Mouse (Mus musculus): ENCODE results near the gene Nfkb1. TPM values are rescaled to one million over a fixed set of nuclear protein-coding genes. Genes with fewer than 3 reads are reported as not detected.
A peak's percentile ranks its signal among the peaks of the same experiment; 100 is the strongest.

Gene Nfkb1
- polyA plus RNA-seq (2012; rRNA removed): 48.6 and 50.3 TPM in 2 replicates

DNA sequence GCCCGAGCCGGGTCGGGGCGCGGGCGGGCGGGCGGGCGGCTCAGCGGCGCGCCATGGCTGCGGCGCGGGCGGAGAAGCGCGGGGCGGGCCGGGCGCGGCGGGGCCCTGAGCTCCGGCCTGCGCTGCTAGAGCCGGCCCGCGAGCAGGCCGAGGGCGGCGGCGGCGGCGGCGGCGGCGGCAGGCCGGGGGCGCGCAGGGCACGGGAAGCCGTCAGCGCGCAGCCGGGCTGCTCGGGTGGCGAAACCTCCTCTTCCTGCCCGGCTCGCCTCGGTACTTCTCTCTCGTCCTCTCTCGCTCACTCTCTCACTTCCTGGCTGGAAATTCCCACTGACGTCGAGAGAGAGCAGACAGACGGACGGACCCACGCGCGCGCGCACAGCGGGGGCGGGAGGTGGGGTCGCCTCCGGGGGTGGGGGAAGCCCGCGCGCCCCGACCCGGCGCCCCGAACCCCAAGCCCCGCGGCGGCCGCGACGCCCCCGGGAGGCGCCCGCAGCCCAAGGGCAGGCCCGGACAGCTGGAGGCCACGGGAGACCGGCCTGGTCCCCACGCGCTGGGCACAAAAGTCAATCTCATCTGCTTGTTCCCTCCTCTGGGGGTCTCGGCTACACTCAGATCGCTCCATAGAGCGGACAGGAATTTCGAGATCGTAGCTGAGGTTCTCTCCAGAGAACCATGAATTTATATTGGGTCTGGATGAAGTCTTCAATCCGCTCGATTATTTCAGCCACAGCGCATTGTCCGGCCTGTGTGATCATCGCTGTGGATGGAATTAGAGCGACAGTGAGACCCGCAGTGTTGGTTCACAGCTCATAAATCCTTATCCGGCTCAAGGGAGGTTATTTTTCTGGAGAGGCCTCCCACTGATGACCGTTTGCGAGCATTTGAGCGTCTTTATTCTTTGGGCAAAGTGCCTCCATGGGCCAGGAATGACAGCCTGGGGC, at the start of gene Nfkb1:
Gene Nfkb1 (minus strand): TSS at position 357 of the 941 bp plus-strand sequence.
- peak; percentile 58 for DNase-seq (ENCODE audit: low spot score)

DNA sequence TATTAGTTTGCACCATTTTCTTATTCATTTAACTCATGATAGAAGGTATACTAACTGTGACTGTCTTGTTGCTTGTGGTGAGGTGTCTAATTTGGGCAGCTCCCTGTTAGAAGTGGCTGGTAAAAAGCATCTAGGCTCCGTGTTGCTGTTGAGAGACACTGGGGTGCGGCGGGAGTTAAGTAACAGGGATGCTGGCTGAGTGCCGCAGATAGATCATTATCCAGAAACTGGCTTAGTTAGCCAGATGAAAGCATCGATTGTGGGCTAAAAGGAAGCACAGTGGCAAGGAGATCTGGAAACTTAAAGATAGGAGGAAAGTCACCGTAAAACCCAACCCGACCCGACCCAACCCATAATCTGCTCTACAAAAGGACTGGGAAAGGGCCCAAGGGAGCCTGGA, 49.4 kb upstream of the Nfkb1 start:
- no peak for DNase-seq (ENCODE audit: low spot score)

DNA sequence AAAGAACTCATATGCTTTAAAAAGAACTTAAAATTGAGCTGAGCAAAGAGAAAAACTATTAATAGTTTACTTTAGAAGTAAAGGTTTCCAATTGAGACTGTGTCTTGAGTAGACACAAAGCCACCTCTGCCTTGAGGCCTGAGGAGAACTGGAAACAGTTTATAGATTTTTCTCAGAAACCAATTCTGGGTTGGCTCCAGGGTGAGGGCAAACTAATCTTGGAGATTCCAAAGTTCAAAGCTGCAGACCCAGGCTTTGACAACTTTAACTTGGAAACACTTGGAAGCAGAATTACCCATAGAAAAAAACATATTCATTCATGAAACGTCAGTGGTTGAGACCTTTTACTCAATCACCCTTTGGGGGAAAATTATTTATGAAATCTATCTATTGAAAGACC, 43.4 kb upstream of the Nfkb1 start:
- no peak for DNase-seq (ENCODE audit: low spot score)

DNA sequence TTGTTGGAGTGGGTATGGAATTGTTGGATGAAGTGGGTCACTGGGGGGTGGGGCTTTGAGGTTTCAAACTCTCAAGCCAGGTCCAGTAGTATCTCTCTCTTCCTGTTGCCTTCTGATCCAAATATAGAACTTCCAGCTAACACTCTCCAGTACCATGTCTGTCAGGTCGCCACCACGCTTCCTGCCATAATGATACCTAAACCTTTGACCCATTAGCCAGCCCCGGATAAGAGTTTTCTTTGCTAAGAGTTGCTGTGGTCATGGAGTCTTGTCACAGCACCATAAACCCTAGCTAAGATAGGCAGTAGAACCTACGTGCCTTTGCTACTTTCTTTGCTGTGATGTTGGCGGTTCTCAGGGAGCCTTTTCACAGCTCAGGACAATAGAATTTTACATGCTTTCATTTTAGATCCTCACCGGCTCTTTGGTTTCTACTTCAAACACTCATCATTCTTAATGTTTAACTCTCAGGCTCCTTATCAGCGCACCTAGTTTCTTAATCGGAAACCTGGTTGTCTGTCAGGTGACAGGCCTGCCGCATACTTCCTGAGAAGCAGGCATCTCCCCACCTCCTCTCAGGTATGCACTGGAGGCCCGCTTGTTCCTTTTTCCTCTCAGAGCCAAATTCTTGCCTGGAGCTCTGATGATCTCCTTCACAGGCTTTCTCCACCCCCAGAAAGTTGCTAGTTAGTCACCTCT, 41.5 kb upstream of the Nfkb1 start:
- DNase-seq (ENCODE audit: low spot score): no peak

DNA sequence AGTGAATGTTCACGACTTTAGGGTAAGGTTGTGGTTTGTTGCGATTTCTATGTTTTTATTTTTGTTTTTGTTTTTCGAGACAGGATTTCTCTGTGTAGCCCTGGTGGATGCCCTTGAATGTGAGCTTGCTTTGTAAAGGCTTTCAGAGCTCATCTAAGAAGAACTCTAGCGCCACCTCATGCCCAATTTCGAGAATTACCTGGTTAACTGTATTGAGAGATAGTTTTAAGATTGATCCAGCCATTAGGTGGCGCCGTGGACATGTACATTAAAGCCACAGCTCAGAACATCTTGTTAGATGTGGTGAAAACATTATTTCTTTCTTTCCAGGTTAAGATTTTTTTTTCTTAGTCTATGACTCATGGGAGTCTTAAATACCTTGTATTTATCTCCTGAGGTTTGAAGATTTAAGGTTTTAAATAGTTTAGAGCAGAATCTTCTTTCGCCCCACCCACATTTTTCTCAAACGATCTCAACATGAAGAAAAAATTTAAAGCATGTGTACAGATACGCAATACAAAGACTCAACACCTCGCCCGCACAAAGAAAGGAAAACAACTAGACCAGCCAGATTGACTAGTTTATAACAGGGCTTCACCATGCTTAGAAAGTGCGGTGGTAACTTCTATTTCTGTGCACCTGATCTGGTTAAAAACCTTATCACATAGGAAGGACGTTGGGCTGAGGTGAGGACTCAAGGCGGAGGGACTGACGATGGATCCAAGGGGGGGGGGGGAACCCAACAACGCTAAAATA, 40.1 kb upstream of the Nfkb1 start:
- no peak for DNase-seq (ENCODE audit: low spot score)

DNA sequence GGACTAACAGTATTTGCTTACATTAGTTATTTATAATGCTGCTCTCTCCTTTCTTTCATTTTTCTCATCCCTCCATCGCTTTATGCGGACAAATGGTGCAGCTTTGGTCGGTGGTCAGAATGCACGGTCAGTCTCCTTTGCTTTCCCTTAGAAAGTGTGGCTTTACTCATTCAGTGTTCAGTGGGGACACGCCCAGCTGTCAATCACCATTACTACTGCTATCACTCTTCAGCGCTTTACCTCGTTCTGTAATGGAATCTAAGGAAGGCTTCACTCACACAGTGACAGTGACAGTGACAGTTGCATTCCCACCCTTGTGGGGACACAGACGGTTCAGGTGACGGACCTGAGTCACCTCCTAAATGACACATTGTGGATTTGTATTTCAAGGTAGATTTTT, 39.4 kb upstream of the Nfkb1 start:
- DNase-seq (ENCODE audit: low spot score): no peak

DNA sequence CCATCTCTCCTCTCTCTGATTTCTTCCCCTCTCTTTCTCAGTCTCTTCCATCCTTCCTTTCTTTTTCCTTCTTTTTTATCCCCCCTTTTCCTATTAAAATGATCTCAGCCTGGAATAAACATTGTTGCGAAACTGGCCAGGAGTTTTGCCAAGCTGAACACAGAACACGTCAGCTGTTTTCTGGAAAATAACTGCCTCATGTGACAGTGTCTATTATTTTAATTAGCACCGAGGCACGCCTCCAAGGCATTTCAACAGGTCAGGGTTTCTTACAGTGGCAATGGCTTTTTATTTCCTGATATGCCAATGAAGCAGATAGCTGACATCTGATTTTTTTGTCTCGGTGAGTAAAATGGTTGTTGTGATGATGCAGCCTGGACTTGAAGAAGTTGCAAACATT, 38.2 kb upstream of the Nfkb1 start:
- no peak for DNase-seq (ENCODE audit: low spot score)

DNA sequence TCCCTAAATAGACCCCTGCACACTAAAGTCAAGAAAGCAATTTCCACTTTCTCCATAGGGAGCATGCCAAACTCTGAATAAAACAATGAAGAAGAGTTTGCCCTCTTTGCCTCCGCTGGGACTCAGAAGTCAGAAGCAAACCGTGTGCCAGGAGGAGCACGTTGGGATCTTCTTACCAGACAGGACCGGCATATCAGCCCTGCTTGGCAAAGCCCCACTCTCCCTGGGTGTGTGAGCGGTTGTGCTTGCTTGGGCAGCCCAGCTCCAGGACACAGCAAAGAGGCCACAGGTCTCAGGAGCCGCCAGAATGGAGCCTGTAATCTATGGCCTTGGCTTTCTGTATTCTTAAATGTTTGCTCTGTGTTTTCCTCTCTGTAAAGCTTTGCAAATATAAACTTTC, 37.6 kb upstream of the Nfkb1 start:
- DNase-seq (ENCODE audit: low spot score): no peak

DNA sequence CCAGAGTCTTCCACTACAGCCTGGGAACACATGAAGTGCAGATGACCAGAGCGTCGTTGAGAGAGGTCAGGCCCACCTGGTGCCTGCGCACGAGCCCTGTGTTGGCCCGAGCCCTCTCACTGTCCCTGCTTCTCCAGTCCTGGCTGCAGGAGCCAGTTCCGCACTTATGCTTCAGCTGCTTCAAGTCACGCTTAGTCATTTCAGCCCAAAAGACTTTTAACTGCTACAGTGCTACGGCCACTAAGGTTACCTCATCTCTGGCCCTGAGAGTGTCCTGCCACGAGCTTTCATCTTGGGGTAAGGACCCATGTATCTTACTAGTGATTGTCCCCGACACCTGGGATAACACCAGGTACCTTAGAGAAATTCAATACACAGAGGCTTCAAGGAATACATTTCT, 36.0 kb upstream of the Nfkb1 start:
- no peak for DNase-seq (ENCODE audit: low spot score)

DNA sequence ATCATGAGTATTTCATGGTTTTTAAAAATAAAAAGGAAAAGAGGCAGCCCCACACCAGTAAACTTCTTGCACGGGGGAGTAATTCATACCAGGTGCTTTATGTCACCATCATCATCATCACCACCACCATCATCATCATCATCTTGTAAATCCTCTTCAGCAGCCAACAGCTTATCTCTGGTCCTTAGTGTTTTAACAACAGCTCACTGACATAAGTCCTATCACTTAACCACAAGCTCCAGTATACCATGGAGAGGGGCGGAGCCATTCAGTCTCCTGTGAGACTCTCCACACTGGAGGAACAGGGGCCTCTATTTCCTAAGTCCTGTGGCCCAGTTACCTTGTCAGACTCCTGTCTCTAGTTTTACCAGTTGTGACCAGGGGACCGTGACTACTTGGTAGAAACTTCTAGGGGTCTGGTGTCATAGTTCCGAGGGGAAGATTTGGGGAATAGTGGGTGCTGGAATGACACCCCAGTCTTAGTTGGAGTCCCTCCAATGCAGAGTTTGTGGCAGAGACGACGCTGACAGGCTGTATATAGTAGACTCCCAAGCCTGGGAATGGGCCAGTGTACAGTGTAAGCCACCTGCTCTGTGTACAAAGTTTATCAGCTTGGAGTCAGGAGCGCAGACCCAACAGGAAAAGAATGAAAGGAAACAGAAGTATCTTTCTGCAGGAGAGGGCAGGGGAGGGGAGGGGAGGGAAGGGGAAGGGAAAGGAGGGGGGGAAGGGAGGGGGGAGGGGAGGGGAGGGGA, 35.4 kb upstream of the Nfkb1 start:
- DNase-seq (ENCODE audit: low spot score): no peak

DNA sequence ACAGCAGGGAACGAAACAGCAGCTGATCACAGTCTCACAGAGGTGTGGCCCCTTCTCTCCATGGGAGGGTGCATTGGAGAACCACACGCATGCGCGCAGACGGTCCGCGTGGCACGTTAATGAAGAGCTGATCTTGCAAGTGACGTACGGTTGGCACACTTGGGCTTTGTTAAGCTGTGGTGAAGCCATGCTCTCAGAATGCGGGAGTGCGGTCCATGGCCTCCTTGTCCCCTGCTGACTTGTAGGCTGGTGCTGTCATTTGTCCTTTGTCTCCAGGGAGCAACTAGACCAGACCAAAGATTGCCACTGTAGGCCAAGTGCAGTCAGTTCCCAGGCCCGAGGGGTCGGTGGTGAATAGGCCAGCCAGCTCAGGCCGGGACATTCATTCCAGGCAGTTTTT, 34.7 kb upstream of the Nfkb1 start:
- DNase-seq (ENCODE audit: low spot score): no peak

DNA sequence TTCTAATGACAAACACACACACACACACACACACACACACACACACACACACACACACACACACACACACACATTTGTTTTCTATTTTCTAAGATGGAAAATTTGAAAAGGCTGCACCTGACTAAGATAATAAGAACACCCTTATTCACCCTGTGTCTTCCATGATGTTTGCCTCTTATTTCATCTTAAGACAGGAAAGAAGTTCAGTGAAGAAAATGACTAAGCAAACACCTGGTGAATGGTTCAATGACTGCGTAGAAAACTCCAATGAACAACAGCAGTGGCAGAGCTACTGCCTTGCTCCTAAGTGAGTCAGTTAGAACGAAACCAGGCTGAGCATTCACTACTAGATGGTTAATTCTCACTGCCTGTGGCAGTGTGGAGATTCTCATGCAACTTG, 30.8 kb upstream of the Nfkb1 start:
- no peak for DNase-seq (ENCODE audit: low spot score)

DNA sequence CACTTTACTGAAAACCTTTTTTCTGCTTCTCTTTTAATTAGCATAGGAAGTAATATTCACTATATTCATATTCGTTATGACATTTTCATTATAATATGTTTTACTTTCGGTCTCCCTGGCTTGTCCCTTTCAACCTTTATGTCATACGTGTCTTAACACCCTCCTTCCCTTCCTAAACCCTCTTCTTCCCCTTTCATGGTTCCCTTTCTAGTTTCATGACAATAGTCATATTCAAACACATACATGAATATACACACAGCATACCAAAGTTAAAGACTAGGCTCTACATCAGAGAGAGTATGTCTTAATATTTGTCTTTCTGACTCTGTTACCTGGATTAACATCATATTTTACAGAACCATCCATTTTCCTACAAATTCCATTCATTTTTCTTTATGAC, 28.6 kb upstream of the Nfkb1 start:
- DNase-seq (ENCODE audit: low spot score): no peak

DNA sequence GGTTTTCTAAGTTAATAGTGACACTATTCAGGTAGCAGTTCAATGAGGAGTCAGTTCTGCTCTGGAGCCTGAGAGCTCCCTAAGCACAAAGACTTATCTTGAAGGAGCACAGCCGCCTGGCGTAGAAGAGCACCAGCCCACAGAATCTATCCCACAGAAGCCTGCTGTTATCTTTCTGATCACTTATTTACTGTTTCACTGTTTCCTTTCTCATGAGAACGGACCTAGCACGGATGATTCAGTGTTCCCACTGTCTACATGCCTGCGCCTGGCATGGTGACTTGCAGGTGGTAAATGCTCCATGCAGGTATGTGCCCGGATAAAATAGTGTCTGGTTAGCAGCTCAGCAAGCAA, 27.8 kb upstream of the Nfkb1 start:
- DNase-seq (ENCODE audit: low spot score): no peak

DNA sequence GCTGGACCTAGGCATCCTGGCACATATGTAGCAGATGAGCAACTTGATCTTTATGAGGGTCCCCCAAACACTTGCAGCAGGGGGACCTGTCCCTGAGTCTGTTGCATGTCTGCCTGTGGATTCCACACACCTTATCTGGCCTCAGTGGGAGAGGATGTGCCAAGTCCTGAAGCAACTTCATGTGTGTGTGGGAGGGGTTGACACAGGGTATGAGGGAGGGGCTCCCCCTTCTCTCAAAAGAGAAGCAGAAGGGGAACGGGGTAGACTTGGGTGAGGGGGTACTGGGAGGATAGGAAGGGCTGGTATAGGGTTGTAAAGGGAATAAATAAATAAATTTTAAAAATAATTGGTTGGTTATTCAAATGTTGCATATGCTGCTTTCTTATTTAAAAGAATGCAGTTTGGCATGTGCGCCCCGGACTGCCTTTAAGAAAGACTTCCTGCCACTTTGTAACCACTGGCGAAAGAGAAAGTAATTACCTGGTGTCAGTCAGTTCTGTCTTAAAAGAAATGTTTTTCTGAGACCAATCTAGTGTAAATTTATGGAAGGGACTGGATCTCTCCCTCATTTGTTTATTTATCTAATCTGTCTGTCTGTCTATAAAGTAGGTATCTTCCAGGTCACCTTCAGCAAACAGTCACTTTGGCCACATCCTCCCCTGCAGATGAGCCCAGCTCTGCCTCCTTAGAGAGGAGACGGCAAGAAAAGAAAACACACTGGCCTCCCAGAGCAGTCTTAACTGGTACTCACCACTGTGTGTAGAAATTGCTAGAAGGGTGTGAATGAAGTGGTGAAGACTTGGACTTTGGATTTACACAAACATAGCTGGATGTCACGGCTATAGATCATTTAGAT, 27.2 kb upstream of the Nfkb1 start:
- no peak for DNase-seq (ENCODE audit: low spot score)

DNA sequence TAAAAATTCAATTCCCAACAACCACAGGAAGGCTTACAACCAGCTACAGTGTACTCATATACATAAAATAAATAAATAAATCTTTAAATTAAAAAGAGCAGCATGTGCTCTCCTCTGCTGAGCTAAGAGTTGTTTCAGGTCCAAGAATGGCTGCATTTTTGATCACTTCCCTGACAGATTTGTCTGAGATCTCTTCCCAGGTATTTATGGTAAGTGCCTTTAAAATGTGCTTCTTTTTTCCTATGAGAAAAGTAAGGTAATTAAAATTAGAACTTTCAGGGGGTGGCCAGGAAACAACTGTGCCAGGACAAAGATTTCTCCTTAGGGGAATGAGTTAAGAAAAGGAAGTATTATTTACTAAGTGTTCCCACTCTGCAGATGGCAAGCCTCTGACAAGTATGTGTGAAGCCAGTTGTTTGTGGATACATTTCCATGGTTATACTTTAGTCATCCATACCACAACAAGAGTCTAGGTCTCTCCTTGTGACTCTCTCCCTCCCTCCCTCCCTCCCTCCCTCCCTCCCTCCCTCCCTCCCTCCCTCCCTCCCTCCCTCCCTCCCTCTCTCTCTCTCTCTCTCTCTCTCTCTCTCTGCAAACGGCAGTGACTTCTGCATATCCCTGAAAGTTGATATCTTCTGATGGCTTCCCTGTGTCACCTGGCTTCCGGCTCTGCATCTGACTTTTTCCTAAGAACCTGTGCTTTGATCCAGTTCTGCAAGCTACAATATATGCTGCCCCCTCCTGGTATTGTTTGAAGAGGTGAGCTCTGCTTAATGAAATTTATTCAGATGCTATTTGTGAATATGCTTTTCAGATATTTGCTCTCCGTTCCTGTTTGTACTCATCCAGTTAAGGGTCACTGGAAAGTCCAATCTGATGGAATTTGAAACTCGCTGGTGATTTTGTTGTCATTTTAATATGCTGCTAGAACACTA, 21.9 kb upstream of the Nfkb1 start:
- no peak for DNase-seq (ENCODE audit: low spot score)

DNA sequence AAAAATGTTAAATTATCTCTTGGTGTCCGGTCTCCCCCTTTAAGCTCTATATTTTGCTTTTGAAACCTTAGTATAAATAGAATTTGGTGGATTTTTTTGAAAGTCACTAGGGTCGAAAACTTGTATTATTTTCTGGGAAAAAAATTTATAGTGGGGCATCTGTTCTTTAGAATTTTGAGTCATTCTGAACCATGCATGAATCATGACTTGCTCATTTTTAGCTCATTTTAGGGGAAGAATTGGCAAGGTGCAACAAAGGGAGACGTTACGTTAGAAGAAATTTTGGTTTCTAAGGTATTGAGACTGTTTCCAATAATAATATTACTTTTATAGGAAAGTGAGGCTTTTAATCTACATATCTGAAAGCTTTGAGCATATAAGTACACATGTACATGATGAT, 20.3 kb upstream of the Nfkb1 start:
- no peak for DNase-seq (ENCODE audit: low spot score)

DNA sequence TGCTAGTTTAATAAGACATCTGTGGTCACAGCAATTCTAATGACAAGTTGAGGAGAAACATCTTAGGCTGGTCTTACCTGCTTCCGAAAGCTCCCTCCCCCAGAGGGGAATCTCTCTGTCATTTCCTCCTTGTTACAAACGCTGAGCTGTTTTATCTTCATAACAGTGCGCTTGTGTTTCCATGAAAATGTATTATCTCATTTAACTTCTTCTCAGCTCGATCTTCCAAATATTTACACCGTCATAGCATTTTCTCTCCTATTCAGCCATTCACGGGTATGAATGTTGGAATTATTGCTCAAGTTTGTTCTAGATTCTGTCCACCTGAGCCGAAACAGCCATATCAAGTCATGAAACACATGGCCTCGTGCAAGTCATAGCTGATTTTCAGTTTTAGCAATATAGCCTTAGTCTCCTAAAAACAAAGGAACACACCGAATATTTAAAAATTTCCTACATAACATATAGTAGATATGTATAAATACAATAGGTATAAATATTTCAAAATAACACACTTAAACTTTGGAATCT, 19.8 kb upstream of the Nfkb1 start:
- DNase-seq (ENCODE audit: low spot score): no peak

DNA sequence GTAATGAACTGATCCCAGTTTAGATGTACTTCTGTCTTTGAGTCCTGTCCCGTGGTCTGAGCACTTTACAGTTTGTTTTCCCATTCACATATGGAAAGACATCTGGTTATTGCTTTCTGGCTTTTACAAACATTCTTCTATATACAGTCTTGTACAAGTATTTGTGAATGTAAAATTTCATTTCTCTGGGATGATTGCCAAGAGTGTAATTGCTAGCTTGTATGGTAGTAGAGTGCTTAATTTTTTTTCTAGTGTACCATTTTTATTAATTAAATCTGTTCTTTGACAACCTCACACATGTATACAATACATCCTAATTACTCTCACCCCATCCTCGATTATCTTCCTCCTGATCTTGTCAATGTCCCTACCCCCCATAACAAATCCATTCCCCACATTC, 12.0 kb upstream of the Nfkb1 start:
- DNase-seq (ENCODE audit: low spot score): no peak
